ENCODE assay signal across 14 mouse cellular contexts in the genomic region with DNA sequence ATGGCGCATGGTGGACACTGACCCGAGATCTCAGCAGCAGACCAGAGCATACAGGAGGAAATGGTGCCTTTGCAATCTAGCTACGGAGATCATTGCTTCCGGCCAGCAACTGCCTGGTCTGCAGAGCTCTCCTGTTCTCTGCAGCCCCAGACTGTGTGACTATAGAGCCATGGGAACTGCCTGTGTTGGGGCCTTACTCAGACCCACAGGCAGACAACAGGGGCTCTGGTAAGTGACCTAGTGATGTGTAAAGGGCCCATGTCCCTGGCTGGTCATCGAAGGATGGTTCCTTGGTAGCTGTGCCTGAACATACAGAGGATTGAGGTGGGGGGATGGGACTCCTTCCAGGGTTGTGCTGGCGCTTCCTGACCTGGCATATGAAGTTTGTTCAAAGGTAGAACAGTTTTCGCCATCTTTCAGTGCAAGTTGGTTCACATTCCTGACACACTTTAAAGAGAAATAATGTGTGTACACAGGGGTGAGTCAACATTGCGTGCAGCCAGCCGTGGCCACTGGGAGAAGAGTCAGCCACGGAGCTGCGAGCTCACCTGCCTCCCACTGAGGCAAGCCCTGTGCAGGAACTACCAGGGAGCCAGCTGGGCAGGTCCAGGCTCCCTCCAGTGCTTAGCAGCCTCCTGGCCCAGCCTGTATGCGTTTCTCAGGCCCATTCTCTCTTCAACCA. TPM values are rescaled to one million over a fixed set of nuclear protein-coding genes. Genes with fewer than 3 reads are reported as not detected.
DNase-seq lines count a peak whose midpoint lies in the region; ATAC-seq and TF ChIP-seq lines count a peak whose summit lies in the region.
"Had no signal": no experiment of that assay in that cellular context is flagged by ENCODE, and none has a peak within 500 bp of the region (broad histone marks: within the 10 kb centered on the region; RNA-seq: fewer than 3 reads in every experiment).

No protein-coding gene starts in this region.

- peaks cover 37% of the 10 kb centered on the region for H3K4me1 ChIP-seq in limb, embryonic 10.5 days
- H3K4me1 ChIP-seq in midbrain, embryonic 15.5 days, result no peaks in the 10 kb centered on the region

- H3K36me3 ChIP-seq in limb, embryonic 10.5 days, result no peaks in the 10 kb centered on the region
- no peaks in the 10 kb centered on the region for H3K36me3 ChIP-seq in midbrain, embryonic 15.5 days (replicated peaks)
- H3K36me3 ChIP-seq: heart, embryonic 12.5 days had no signal

- H3K9ac ChIP-seq in midbrain, embryonic 15.5 days, result no peak overlapping the region
- H3K9ac ChIP-seq: heart, embryonic 12.5 days; hindbrain, embryonic 14.5 days had no signal

- CTCF ChIA-PET in Patski (lab: Charles Lee), result no interaction called here

- H3K27ac ChIP-seq in limb, embryonic 10.5 days, result peak overlapping the region; percentile 32
- no peak overlapping the region for H3K27ac ChIP-seq in midbrain, embryonic 15.5 days
- H3K27ac ChIP-seq: hindbrain, embryonic 14.5 days had no signal

- POLR2A ChIA-PET in Patski (lab: Charles Lee), result interaction anchor here (0.8 kb wide), 1 partner anchor 294 kb away, joined by 6 read pairs; no protein-coding TSS in a partner anchor

- no peaks in the 10 kb centered on the region for H3K27me3 ChIP-seq in Patski
- peaks cover 73% of the 10 kb centered on the region for H3K27me3 ChIP-seq in limb, embryonic 10.5 days (ENCODE audit: low read depth, poor library complexity, severe bottlenecking)
- H3K27me3 ChIP-seq in midbrain, embryonic 15.5 days (replicated peaks), result no peaks in the 10 kb centered on the region

- no peak for TF ChIP-seq CTCF in Patski (IDR thresholded peaks at IDR 0.05)

- no peaks in the 10 kb centered on the region for H3K9me3 ChIP-seq in limb, embryonic 10.5 days (replicated peaks)
- H3K9me3 ChIP-seq in midbrain, embryonic 15.5 days, result no peaks in the 10 kb centered on the region
- H3K9me3 ChIP-seq: heart, embryonic 12.5 days had no signal

- DNase-seq in Patski (ENCODE audit: low read depth, low spot score), result peak; percentile 78
- no peak for DNase-seq in limb, embryonic 10.5 days (ENCODE audit: low spot score)
- DNase-seq in lung, postnatal 14 days, result peak; percentile 32
- no peak for DNase-seq in adrenal gland, postnatal 25 days
- DNase-seq in heart, adult 18-20 months, result no peak
- no peak for DNase-seq in testis, postnatal 14 days (ENCODE audit: low spot score)
- DNase-seq: cerebellum, postnatal 10 days; layer of hippocampus, postnatal 36 days; spleen, adult 18-20 months; thymus, postnatal 36 days had no signal

- 81% methylated on average over 12 of the region's 12 CpGs for WGBS in limb, embryonic 10.5 days
- 66% methylated on average over 12 of the region's 12 CpGs for WGBS in midbrain, embryonic 15.5 days

- no peak overlapping the region for H3K4me2 ChIP-seq in midbrain, embryonic 15.5 days
- H3K4me2 ChIP-seq: heart, embryonic 12.5 days; hindbrain, embryonic 14.5 days had no signal

- H3K4me3 ChIP-seq in limb, embryonic 10.5 days, result no peak overlapping the region
- H3K4me3 ChIP-seq in midbrain, embryonic 15.5 days, result no peak overlapping the region
- H3K4me3 ChIP-seq: heart, embryonic 12.5 days had no signal

- ATAC-seq in Patski, result peak; percentile 75
- peak; percentile 33; the same call in 1 of the 2 replicates for ATAC-seq in granulocyte monocyte progenitor cell, adult 5-6 weeks (replicated peaks; ENCODE audit: poor library complexity, severe bottlenecking)
- no peak for ATAC-seq in midbrain, embryonic 15.5 days (replicated peaks)

- in situ Hi-C loops in Patski (cut with MboI; ENCODE audit: low pct_unique_long_range_greater_than_20kb), result no loop called here

RNA-seq across cellular contexts. Expression of a gene that starts 39.7 kb away (rescaled TPM):
- polyA plus RNA-seq in Patski (2021), result 1.8 TPM
- total RNA-seq in granulocyte monocyte progenitor cell, adult 5-6 weeks (2014; fragmentation: Nextera tagmentation), result 0.11 TPM in 1 of 2 replicates, not detected in the other
- total RNA-seq in granulocyte monocyte progenitor cell, adult 5-6 weeks (2017), result not detected in 2 replicates
- 4.0 and 5.3 TPM in 2 replicates for polyA plus RNA-seq in limb, embryonic 10.5 days (2016; fragmentation: Nextera tagmentation; extraction: Ambion mirVana)
- total RNA-seq in adrenal gland, postnatal 25 days (2021), result 25.6 and 27.5 TPM in 2 replicates
- polyA plus RNA-seq in midbrain, embryonic 15.5 days (2015; fragmentation: Nextera tagmentation; extraction: Ambion mirVana), result 1.0 TPM in 2 replicates
- total RNA-seq in heart, adult 18-20 months (2021), result 1 to 10 TPM; 3.9 to 4.9 TPM

RNA-seq across cellular contexts. Expression of a gene that starts 57.5 kb away (rescaled TPM):
- not detected for polyA plus RNA-seq in Patski (2021)
- not detected in 2 replicates for total RNA-seq in granulocyte monocyte progenitor cell, adult 5-6 weeks (2014; fragmentation: Nextera tagmentation)
- total RNA-seq in granulocyte monocyte progenitor cell, adult 5-6 weeks (2017), result not detected in 2 replicates
- not detected in 2 replicates for polyA plus RNA-seq in limb, embryonic 10.5 days (2016; fragmentation: Nextera tagmentation; extraction: Ambion mirVana)
- total RNA-seq in adrenal gland, postnatal 25 days (2021), result not detected in 2 replicates
- not detected in 2 replicates for polyA plus RNA-seq in midbrain, embryonic 15.5 days (2015; fragmentation: Nextera tagmentation; extraction: Ambion mirVana)
- total RNA-seq in heart, adult 18-20 months (2021), result not detected
- total RNA-seq: layer of hippocampus, postnatal 36 days had no signal
- polyA plus RNA-seq: heart, embryonic 12.5 days; hindbrain, embryonic 14.5 days had no signal

Comparison
In these comparisons a context has a peak if more than half of its experiments do, and no peak if none do; other contexts are left out.
1. DNase-seq: peak in Patski (single experiment) and lung, postnatal 14 days (single experiment); none in limb, embryonic 10.5 days (single experiment), adrenal gland, postnatal 25 days (single experiment), heart, adult 18-20 months (0 of 2) and testis, postnatal 14 days (single experiment).
2. RNA of a gene that starts 39.7 kb away (total RNA-seq): 25.6 to 27.5 TPM in adrenal gland, postnatal 25 days and 3.9 to 4.9 TPM in heart, adult 18-20 months; 0.11 TPM in granulocyte monocyte progenitor cell, adult 5-6 weeks; every median in the first group is over 4 times any median in the second.